Mouse (Mus musculus) heart, embryonic 10.5 days (tissue): ENCODE data around the gene Pvr. TPM values are rescaled to one million over a fixed set of nuclear protein-coding genes. Genes with fewer than 3 reads are reported as not detected.

Experiments used
- DNase-seq: peaks from one replicate; pipeline ENCODE4 v3.0.0-alpha.2; 2017; ENCODE audit warnings: low spot score
- H3K27ac ChIP-seq: fragments of 300-500 bp; sonication (generic); 2 replicates; pipeline ENCODE4 v1.5.1; 2016; ENCODE audit warnings: mild to moderate bottlenecking
- H3K27me3 ChIP-seq: fragments of 300-500 bp; sonication (generic); 2 replicates; pipeline ENCODE4 v1.6.1; 2016; ENCODE audit warnings: mild to moderate bottlenecking; ENCODE audit not compliant: poor library complexity, insufficient read depth, severe bottlenecking
- H3K36me3 ChIP-seq: fragments of 300-500 bp; sonication (generic); 2 replicates; pipeline ENCODE4 v1.6.1; 2016; ENCODE audit warnings: mild to moderate bottlenecking, moderate library complexity
- H3K4me1 ChIP-seq: fragments of 300-500 bp; sonication (generic); 2 replicates; pipeline ENCODE4 v1.6.1; 2016; ENCODE audit warnings: mild to moderate bottlenecking
- H3K4me3 ChIP-seq: fragments of 300-500 bp; sonication (generic); 2 replicates; pipeline ENCODE4 v1.5.1; 2016; ENCODE audit warnings: mild to moderate bottlenecking, moderate library complexity
- H3K9me3 ChIP-seq: fragments of 300-500 bp; sonication (generic); 2 replicates; pipeline ENCODE4 v1.6.1; 2016; ENCODE audit warnings: mild to moderate bottlenecking, moderate library complexity
- WGBS: fragments of 180-500 bp; shearing (Covaris S2); methylation state at CpG from one replicate; pipeline ENCODE4 v1.1.7; 2016; 5-methylcytosine and 5-hydroxymethylcytosine counted together
- polyA plus RNA-seq: library from polyadenylated mRNA; unstranded; fragments of >200 nt; fragmentation: Nextera tagmentation; extraction: Ambion mirVana; gene quantifications from 2 replicates; pipeline ENCODE4 v1.2.1, GENCODE M21; 2016

The Pvr gene
- polyA plus RNA-seq, 1 experiment from 2014 or later, result 12.9 TPM

- H3K27me3 ChIP-seq, result no peaks in the 10 kb centered on the region
- 64% methylated on average over 12 of the region's 12 CpGs for WGBS
- no peak overlapping the region for H3K4me3 ChIP-seq
- H3K9me3 ChIP-seq, result no peaks in the 10 kb centered on the region
- no peak overlapping the region for H3K27ac ChIP-seq
- peaks cover 15% of the 10 kb centered on the region; the same call in 1 of the 2 replicates for H3K4me1 ChIP-seq
- H3K36me3 ChIP-seq, result no peaks in the 10 kb centered on the region
- no peak for DNase-seq
These were observed 28.0 kb upstream of the Pvr start for GRCm38 (mm10) chr7:19948956-19949355.

GRCm38 (mm10) chr7:19945821-19946515 lies 25.0 kb upstream of the Pvr start:
- Histone ChIP-seq H3K9me3 (no peaks in the 10 kb centered on the region), H3K4me1 (peaks cover 13% of the 10 kb centered on the region; the same call in 1 of the 2 replicates), H3K27ac (no peak overlapping the region), H3K4me3 (no peak overlapping the region), H3K27me3 (no peaks in the 10 kb centered on the region), H3K36me3 (no peaks in the 10 kb centered on the region)
- no peak for DNase-seq
- 80% methylated on average over 13 of the region's 13 CpGs for WGBS

GRCm38 (mm10) chr7:19945201-19945600 lies 24.2 kb upstream of the Pvr start:
- no peaks in the 10 kb centered on the region for H3K9me3 ChIP-seq
- H3K4me1 ChIP-seq, result peaks cover 15% of the 10 kb centered on the region
- H3K27ac ChIP-seq, result no peak overlapping the region
- H3K4me3 ChIP-seq, result no peak overlapping the region
- WGBS, result 83% methylated on average over 5 of the region's 5 CpGs
- DNase-seq, result no peak
- H3K36me3 ChIP-seq, result no peaks in the 10 kb centered on the region
- H3K27me3 ChIP-seq, result no peaks in the 10 kb centered on the region

- Histone ChIP-seq H3K4me3 (no peak overlapping the region), H3K27ac (no peak overlapping the region), H3K9me3 (no peaks in the 10 kb centered on the region), H3K27me3 (no peaks in the 10 kb centered on the region), H3K36me3 (no peaks in the 10 kb centered on the region), H3K4me1 (peaks cover 16% of the 10 kb centered on the region)
- 82% methylated on average over 8 of the region's 8 CpGs for WGBS
- DNase-seq, result no peak
These were observed 23.7 kb upstream of the Pvr start for GRCm38 (mm10) chr7:19944709-19945108.

GRCm38 (mm10) chr7:19940256-19940655 lies 19.3 kb upstream of the Pvr start:
- H3K4me1 ChIP-seq, result peaks cover 24% of the 10 kb centered on the region
- no peaks in the 10 kb centered on the region for H3K36me3 ChIP-seq
- H3K9me3 ChIP-seq, result no peaks in the 10 kb centered on the region
- WGBS, result 3% methylated on average over 4 of the region's 6 CpGs
- H3K27ac ChIP-seq, result peak overlapping the region; percentile 72
- H3K4me3 ChIP-seq, result peak overlapping the region; percentile 24; the same call in 1 of the 2 replicates
- no peaks in the 10 kb centered on the region for H3K27me3 ChIP-seq
- no peak for DNase-seq

GRCm38 (mm10) chr7:19939555-19940235 lies 18.7 kb upstream of the Pvr start:
- Histone ChIP-seq H3K4me1 (peaks cover 26% of the 10 kb centered on the region), H3K27me3 (no peaks in the 10 kb centered on the region), H3K27ac (peak overlapping the region; percentile 72), H3K9me3 (no peaks in the 10 kb centered on the region), H3K4me3 (peak overlapping the region; percentile 24; the same call in 1 of the 2 replicates), H3K36me3 (no peaks in the 10 kb centered on the region)
- 44% methylated on average over 10 of the region's 12 CpGs for WGBS
- DNase-seq, result peak; percentile 88

- DNase-seq, result no peak
- H3K9me3 ChIP-seq, result no peaks in the 10 kb centered on the region
- no peaks in the 10 kb centered on the region for H3K36me3 ChIP-seq
- H3K4me3 ChIP-seq, result no peak overlapping the region
- peaks cover 35% of the 10 kb centered on the region for H3K4me1 ChIP-seq
- no peak overlapping the region for H3K27ac ChIP-seq
- WGBS, result 79% methylated on average over 11 of the region's 11 CpGs
- no peaks in the 10 kb centered on the region for H3K27me3 ChIP-seq
These were observed 16.4 kb upstream of the Pvr start for GRCm38 (mm10) chr7:19937229-19937821.

GRCm38 (mm10) chr7:19935961-19936360 lies 15.0 kb upstream of the Pvr start:
- Histone ChIP-seq H3K4me1 (peaks cover 34% of the 10 kb centered on the region), H3K27ac (peak overlapping the region; percentile 17; the same call in 1 of the 2 replicates), H3K27me3 (no peaks in the 10 kb centered on the region), H3K4me3 (no peak overlapping the region), H3K36me3 (no peaks in the 10 kb centered on the region), H3K9me3 (no peaks in the 10 kb centered on the region)
- WGBS, result 74% methylated on average over 6 of the region's 6 CpGs
- no peak for DNase-seq

- H3K36me3 ChIP-seq, result no peaks in the 10 kb centered on the region
- no peak for DNase-seq
- no peaks in the 10 kb centered on the region for H3K27me3 ChIP-seq
- 60% methylated on average over 20 of the region's 20 CpGs for WGBS
- H3K4me3 ChIP-seq, result no peak overlapping the region
- H3K27ac ChIP-seq, result peak overlapping the region; percentile 17; the same call in 1 of the 2 replicates
- H3K4me1 ChIP-seq, result peaks cover 27% of the 10 kb centered on the region
- no peaks in the 10 kb centered on the region for H3K9me3 ChIP-seq
These were observed 14.3 kb upstream of the Pvr start for GRCm38 (mm10) chr7:19935171-19935751.

GRCm38 (mm10) chr7:19932877-19933809 lies 12.2 kb upstream of the Pvr start:
- H3K36me3 ChIP-seq, result no peaks in the 10 kb centered on the region
- 0 out of 2 replicates have a peak overlapping the region, but pooled peaks have one; percentile 24 for H3K27ac ChIP-seq
- H3K27me3 ChIP-seq, result no peaks in the 10 kb centered on the region
- no peaks in the 10 kb centered on the region for H3K9me3 ChIP-seq
- WGBS, result 23% methylated on average over 21 of the region's 21 CpGs
- peak overlapping the region; percentile 33 for H3K4me3 ChIP-seq
- DNase-seq, result no peak
- H3K4me1 ChIP-seq, result peaks cover 19% of the 10 kb centered on the region

GRCm38 (mm10) chr7:19932133-19932876 lies 11.3 kb upstream of the Pvr start:
- Histone ChIP-seq H3K27ac (no peak overlapping the region), H3K36me3 (no peaks in the 10 kb centered on the region), H3K4me3 (peak overlapping the region; percentile 33), H3K9me3 (no peaks in the 10 kb centered on the region), H3K4me1 (peaks cover 19% of the 10 kb centered on the region), H3K27me3 (no peaks in the 10 kb centered on the region)
- 19% methylated on average over 13 of the region's 13 CpGs for WGBS
- DNase-seq, result no peak
